In the genomic region with DNA sequence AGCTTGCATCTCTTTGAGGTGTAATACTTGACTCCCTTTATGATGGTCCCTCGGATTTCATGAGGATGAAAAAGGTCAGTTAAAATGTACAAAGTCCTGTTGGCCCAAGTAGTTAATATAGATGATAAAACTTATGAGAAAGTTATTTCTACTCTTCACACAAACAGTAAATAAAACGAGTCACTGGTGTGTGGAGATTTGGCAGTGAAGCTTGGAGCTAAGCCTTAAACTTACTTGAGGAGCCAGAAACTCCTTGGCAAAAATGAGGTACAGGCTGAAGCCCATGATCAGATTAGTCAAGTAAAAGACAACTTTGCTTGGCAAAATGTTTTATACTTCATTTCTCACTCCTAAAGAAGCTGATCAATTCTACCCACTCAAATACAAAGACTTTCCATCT, we compare ENCODE assay signal across 8 mouse cellular contexts.
DNase-seq lines count a peak whose midpoint lies in the region; ATAC-seq and TF ChIP-seq lines count a peak whose summit lies in the region.

No protein-coding gene starts in this region.

- TF ChIP-seq CTCF in kidney, postnatal 0 days (IDR thresholded peaks at IDR 0.05; ENCODE audit: low read depth): no peak

- no peak overlapping the region; the same call in 1 of the 2 replicates for H3K4me3 ChIP-seq in forebrain, embryonic 13.5 days
- no peak overlapping the region for H3K4me3 ChIP-seq in forebrain, embryonic 12.5 days (replicated peaks)
- no peak overlapping the region for H3K4me3 ChIP-seq in kidney, postnatal 0 days (replicated peaks; ENCODE audit: low read depth, low read length)
- H3K4me3 ChIP-seq in embryonic facial prominence, embryonic 13.5 days: no peak overlapping the region
- H3K4me3 ChIP-seq in liver, embryonic 15.5 days (replicated peaks): no peak overlapping the region

- no peaks in the 10 kb centered on the region for H3K9me3 ChIP-seq in forebrain, embryonic 13.5 days (replicated peaks)
- no peaks in the 10 kb centered on the region for H3K9me3 ChIP-seq in forebrain, embryonic 12.5 days
- H3K9me3 ChIP-seq in kidney, postnatal 0 days (replicated peaks; ENCODE audit: low read length): no peaks in the 10 kb centered on the region
- no peaks in the 10 kb centered on the region for H3K9me3 ChIP-seq in embryonic facial prominence, embryonic 13.5 days
- no peaks in the 10 kb centered on the region for H3K9me3 ChIP-seq in liver, embryonic 15.5 days (replicated peaks)

- H3K27ac ChIP-seq in forebrain, embryonic 13.5 days: no peak overlapping the region
- H3K27ac ChIP-seq in forebrain, embryonic 12.5 days: no peak overlapping the region
- H3K27ac ChIP-seq in kidney, postnatal 0 days: no peak overlapping the region
- H3K27ac ChIP-seq in embryonic facial prominence, embryonic 13.5 days: peak overlapping the region; percentile 93; the same call in 1 of the 2 replicates
- H3K27ac ChIP-seq in liver, embryonic 15.5 days (replicated peaks): no peak overlapping the region

- no peaks in the 10 kb centered on the region for H3K27me3 ChIP-seq in forebrain, embryonic 13.5 days
- no peaks in the 10 kb centered on the region for H3K27me3 ChIP-seq in forebrain, embryonic 12.5 days
- no peaks in the 10 kb centered on the region for H3K27me3 ChIP-seq in kidney, postnatal 0 days (ENCODE audit: insufficient read depth, low read length)
- no peaks in the 10 kb centered on the region for H3K27me3 ChIP-seq in embryonic facial prominence, embryonic 13.5 days
- H3K27me3 ChIP-seq in liver, embryonic 15.5 days: peaks cover 13% of the 10 kb centered on the region; the same call in 1 of the 2 replicates

- H3K36me3 ChIP-seq in forebrain, embryonic 13.5 days (ENCODE audit: poor library complexity, severe bottlenecking): peaks cover 6% of the 10 kb centered on the region
- peaks cover 12% of the 10 kb centered on the region for H3K36me3 ChIP-seq in forebrain, embryonic 12.5 days (replicated peaks)
- H3K36me3 ChIP-seq in kidney, postnatal 0 days (ENCODE audit: insufficient read depth, low read length): no peaks in the 10 kb centered on the region
- H3K36me3 ChIP-seq in embryonic facial prominence, embryonic 13.5 days: peaks cover 16% of the 10 kb centered on the region
- peaks cover 1% of the 10 kb centered on the region; the same call in 1 of the 2 replicates for H3K36me3 ChIP-seq in liver, embryonic 15.5 days (replicated peaks)

- ATAC-seq in forebrain, embryonic 13.5 days: no peak
- no peak for ATAC-seq in forebrain, embryonic 12.5 days (ENCODE audit: low FRiP score)
- ATAC-seq in kidney, postnatal 0 days (replicated peaks; ENCODE audit: low FRiP score, low read depth): no peak
- ATAC-seq in embryonic facial prominence, embryonic 13.5 days (ENCODE audit: insufficient number of reproducible peaks, insufficient read depth, low FRiP score, low TSS enrichment, low read depth): no peak
- ATAC-seq in liver, embryonic 15.5 days (ENCODE audit: insufficient read depth): no peak

- 61% methylated on average over 2 of the region's 2 CpGs for WGBS in forebrain, embryonic 13.5 days
- WGBS in forebrain, embryonic 12.5 days: 55% methylated on average over 2 of the region's 2 CpGs
- 27% methylated on average over 2 of the region's 2 CpGs for WGBS in kidney, postnatal 0 days
- WGBS in embryonic facial prominence, embryonic 13.5 days: 36% methylated on average over 2 of the region's 2 CpGs
- WGBS in liver, embryonic 15.5 days (ENCODE audit: insufficient replicate concordance): 51% methylated on average over 2 of the region's 2 CpGs

- peaks cover 40% of the 10 kb centered on the region for H3K4me1 ChIP-seq in forebrain, embryonic 13.5 days
- H3K4me1 ChIP-seq in forebrain, embryonic 12.5 days: peaks cover 37% of the 10 kb centered on the region
- peaks cover 23% of the 10 kb centered on the region for H3K4me1 ChIP-seq in kidney, postnatal 0 days (replicated peaks; ENCODE audit: insufficient read depth, low read length)
- peaks cover 49% of the 10 kb centered on the region for H3K4me1 ChIP-seq in embryonic facial prominence, embryonic 13.5 days
- peaks cover 48% of the 10 kb centered on the region for H3K4me1 ChIP-seq in liver, embryonic 15.5 days (replicated peaks)

- peak overlapping the region; percentile 90; the same call in 1 of the 2 replicates for H3K4me2 ChIP-seq in forebrain, embryonic 13.5 days
- no peak overlapping the region for H3K4me2 ChIP-seq in forebrain, embryonic 12.5 days
- H3K4me2 ChIP-seq in kidney, postnatal 0 days (ENCODE audit: low read length): peak overlapping the region; percentile 73; the same call in 1 of the 2 replicates
- peak overlapping the region; percentile 79 for H3K4me2 ChIP-seq in embryonic facial prominence, embryonic 13.5 days
- H3K4me2 ChIP-seq in liver, embryonic 15.5 days: peak overlapping the region; percentile 97

- DNase-seq in kidney, postnatal 0 days (ENCODE audit: low spot score): no peak
- no peak for DNase-seq in kidney, adult 18-20 months
- no peak for DNase-seq in right cerebral cortex, postnatal 36 days (ENCODE audit: low spot score in 2 of 2)
- no peak for DNase-seq in cerebellum, postnatal 36 days

- no peak overlapping the region for H3K9ac ChIP-seq in forebrain, embryonic 13.5 days
- no peak overlapping the region for H3K9ac ChIP-seq in forebrain, embryonic 12.5 days
- no peak overlapping the region for H3K9ac ChIP-seq in kidney, postnatal 0 days (ENCODE audit: low read depth, low read length)
- H3K9ac ChIP-seq in embryonic facial prominence, embryonic 13.5 days: no peak overlapping the region
- H3K9ac ChIP-seq in liver, embryonic 15.5 days: no peak overlapping the region
